Mouse (Mus musculus) testis, adult 2 months (tissue): ENCODE measurements around the gene Mettl9. TPM values are rescaled to one million over a fixed set of nuclear protein-coding genes. Genes with fewer than 3 reads are reported as not detected.

ENCODE experiments used
- H3K27ac ChIP-seq: fragments of 200-500 bp; 2 replicates; pipeline ENCODE4 v1.5.1; 2012; ENCODE audit warnings: low read depth, low read length; ENCODE audit not compliant: control insufficient read depth, insufficient read depth
- H3K27me3 ChIP-seq: fragments of 200-500 bp; 2 replicates; pipeline ENCODE4 v1.6.1; 2012; ENCODE audit warnings: mild to moderate bottlenecking, low read length, moderate library complexity; ENCODE audit not compliant: control insufficient read depth, insufficient read depth
- H3K36me3 ChIP-seq: fragments of 200-500 bp; 2 replicates; pipeline ENCODE4 v1.6.1; 2012; ENCODE audit warnings: mild to moderate bottlenecking, low read length; ENCODE audit not compliant: control insufficient read depth, insufficient read depth
- H3K4me1 ChIP-seq: fragments of 200-500 bp; 2 replicates; pipeline ENCODE4 v1.6.1; 2012; ENCODE audit warnings: low read length; ENCODE audit not compliant: control insufficient read depth, insufficient read depth
- H3K4me3 ChIP-seq: fragments of 200-500 bp; 2 replicates; pipeline ENCODE4 v1.5.1; 2012; ENCODE audit warnings: low read depth, mild to moderate bottlenecking, low read length, moderate library complexity, mixed read lengths; ENCODE audit not compliant: control insufficient read depth
- CTCF ChIP-seq: fragments of 200-500 bp; IDR thresholded peaks from 2 replicates; pipeline ENCODE4 v1.5.1; 2012; ENCODE audit warnings: low read depth, mild to moderate bottlenecking, inconsistent platforms, low read length, moderate library complexity; ENCODE audit not compliant: control insufficient read depth, insufficient read depth, insufficient replicate concordance
- POLR2A ChIP-seq: fragments of 200-500 bp; IDR thresholded peaks from 2 replicates; pipeline ENCODE4 v1.6.1; 2012; ENCODE audit warnings: low read depth, mild to moderate bottlenecking, inconsistent platforms, low read length, moderate library complexity; ENCODE audit not compliant: control insufficient read depth
- polyA plus RNA-seq: library from polyadenylated mRNA; depleted of rRNA; stranded (reverse); fragments of >200 nt; gene quantifications from 2 replicates; pipeline ENCODE4 v1.2.3, GENCODE M21; 2012

The Mettl9 gene
- polyA plus RNA-seq, 1 experiment: 9.8 TPM

GRCm38 (mm10) chr7:121084840-121085453, 50.7 kb downstream of the Mettl9 start:
- Histone ChIP-seq H3K4me1 (peaks cover 13% of the 10 kb centered on the region), H3K27me3 (no peaks in the 10 kb centered on the region), H3K27ac (no peak overlapping the region), H3K36me3 (no peaks in the 10 kb centered on the region), H3K4me3 (no peak overlapping the region)
- TF ChIP-seq CTCF (no peak), POLR2A (no peak)

- Histone ChIP-seq H3K4me1 (peaks cover 13% of the 10 kb centered on the region), H3K27ac (no peak overlapping the region), H3K27me3 (no peaks in the 10 kb centered on the region), H3K36me3 (no peaks in the 10 kb centered on the region), H3K4me3 (no peak overlapping the region)
- TF ChIP-seq POLR2A: no peak
- no peak for TF ChIP-seq CTCF
These were observed 51.3 kb downstream of the Mettl9 start for GRCm38 (mm10) chr7:121085500-121085899.

- H3K4me1 ChIP-seq: peaks cover 13% of the 10 kb centered on the region
- H3K4me3 ChIP-seq: no peak overlapping the region
- H3K36me3 ChIP-seq: no peaks in the 10 kb centered on the region
- no peak overlapping the region for H3K27ac ChIP-seq
- no peak for TF ChIP-seq POLR2A
- peak; percentile 23; the same call in 1 of the 2 replicates for TF ChIP-seq CTCF
- H3K27me3 ChIP-seq: no peaks in the 10 kb centered on the region
These were observed 54.5 kb downstream of the Mettl9 start for GRCm38 (mm10) chr7:121088745-121089144.

- Histone ChIP-seq H3K4me3 (no peak overlapping the region), H3K36me3 (no peaks in the 10 kb centered on the region), H3K4me1 (peaks cover 13% of the 10 kb centered on the region), H3K27me3 (no peaks in the 10 kb centered on the region), H3K27ac (no peak overlapping the region)
- no peak for TF ChIP-seq POLR2A
- no peak for TF ChIP-seq CTCF
These were observed 56.5 kb downstream of the Mettl9 start for GRCm38 (mm10) chr7:121090748-121091147.

- peaks cover 13% of the 10 kb centered on the region for H3K4me1 ChIP-seq
- H3K27ac ChIP-seq: no peak overlapping the region
- no peak overlapping the region for H3K4me3 ChIP-seq
- TF ChIP-seq POLR2A: no peak
- TF ChIP-seq CTCF: no peak
- H3K27me3 ChIP-seq: no peaks in the 10 kb centered on the region
- H3K36me3 ChIP-seq: no peaks in the 10 kb centered on the region
These were observed 58.8 kb downstream of the Mettl9 start for GRCm38 (mm10) chr7:121093026-121093425.

- Histone ChIP-seq H3K27me3 (no peaks in the 10 kb centered on the region), H3K4me1 (no peaks in the 10 kb centered on the region), H3K4me3 (no peak overlapping the region), H3K36me3 (no peaks in the 10 kb centered on the region), H3K27ac (no peak overlapping the region)
- TF ChIP-seq CTCF (no peak), POLR2A (no peak)
These were observed 64.6 kb downstream of the Mettl9 start for GRCm38 (mm10) chr7:121098614-121099389.

- H3K36me3 ChIP-seq: no peaks in the 10 kb centered on the region
- H3K4me3 ChIP-seq: no peak overlapping the region
- no peaks in the 10 kb centered on the region for H3K4me1 ChIP-seq
- TF ChIP-seq CTCF: no peak
- TF ChIP-seq POLR2A: no peak
- no peak overlapping the region for H3K27ac ChIP-seq
- H3K27me3 ChIP-seq: no peaks in the 10 kb centered on the region
These were observed 73.6 kb downstream of the Mettl9 start for GRCm38 (mm10) chr7:121107851-121108250.
